Mouse (Mus musculus) hindbrain, embryonic 14.5 days (tissue): Measurements from ENCODE around the gene Mmp14. TPM values are rescaled to one million over a fixed set of nuclear protein-coding genes. Genes with fewer than 3 reads are reported as not detected.

Experiments
- ATAC-seq: fragments of 200-750 bp; cut with Nextera tagmentation; 2 replicates; pipeline ENCODE4 v1.8.0; 2017; ENCODE audit warnings: moderate number of reproducible peaks, mild to moderate bottlenecking, moderate TSS enrichment, moderate library complexity; ENCODE audit not compliant: low FRiP score
- DNase-seq: peaks from one replicate; pipeline ENCODE4 v3.0.0-alpha.2; 2015; ENCODE audit warnings: low spot score
- H3K27ac ChIP-seq: fragments of 300-500 bp; sonication (generic); 2 replicates; pipeline ENCODE4 v1.5.1; 2014; ENCODE audit warnings: mild to moderate bottlenecking, moderate library complexity
- H3K27me3 ChIP-seq: fragments of 300-500 bp; sonication (generic); 2 replicates; pipeline ENCODE4 v1.6.1; 2014; ENCODE audit warnings: mild to moderate bottlenecking, low read length, mixed read lengths; ENCODE audit not compliant: control insufficient read depth, insufficient read depth
- H3K36me3 ChIP-seq: fragments of 300-500 bp; sonication (generic); replicated peaks from 2 replicates; pipeline ENCODE4 v1.6.1; 2014; ENCODE audit not compliant: control insufficient read depth, insufficient read depth
- H3K4me1 ChIP-seq: fragments of 300-500 bp; sonication (generic); replicated peaks from 2 replicates; pipeline ENCODE4 v1.6.1; 2014; ENCODE audit warnings: antibody characterized with exemption, low read length, mixed read lengths; ENCODE audit not compliant: control insufficient read depth, insufficient read depth
- H3K4me2 ChIP-seq: fragments of 300-500 bp; sonication (generic); replicated peaks from 2 replicates; pipeline ENCODE4 v1.6.1; 2014; ENCODE audit warnings: mild to moderate bottlenecking, moderate library complexity
- H3K4me3 ChIP-seq: fragments of 300-500 bp; sonication (generic); replicated peaks from 2 replicates; pipeline ENCODE4 v1.5.1; 2014; ENCODE audit warnings: mild to moderate bottlenecking, low read length
- H3K9ac ChIP-seq: fragments of 300-500 bp; sonication (generic); 2 replicates; pipeline ENCODE4 v1.6.1; 2014
- H3K9me3 ChIP-seq: fragments of 300-500 bp; sonication (generic); 2 replicates; pipeline ENCODE4 v1.6.1; 2016; ENCODE audit warnings: low read length; ENCODE audit not compliant: control insufficient read depth
- WGBS: fragments of 180-500 bp; shearing (Covaris S2); extraction: QIAGEN DNeasy Blood & Tissue Kit; methylation state at CpG from one replicate; pipeline ENCODE4 v1.1.7; 2014; 5-methylcytosine and 5-hydroxymethylcytosine counted together
- polyA plus RNA-seq: library from polyadenylated mRNA; unstranded; fragments of >200 nt; fragmentation: Nextera tagmentation; extraction: Ambion mirVana; gene quantifications from 2 replicates; pipeline ENCODE4 v1.2.1, GENCODE M21; 2014

Mmp14 gene
- polyA plus RNA-seq, 1 experiment from 2014 or later = 43.6 TPM

GRCm38 (mm10) chr14:54441365-54441764 lies 10.0 kb downstream of the Mmp14 start:
- Histone ChIP-seq H3K9ac (no peak overlapping the region), H3K4me3 (no peak overlapping the region), H3K36me3 (0 out of 2 replicates have a peak, but pooled peaks cover 7% of the 10 kb centered on the region), H3K9me3 (no peaks in the 10 kb centered on the region), H3K27me3 (0 out of 2 replicates have a peak, but pooled peaks cover 3% of the 10 kb centered on the region), H3K4me2 (no peak overlapping the region), H3K4me1 (no peaks in the 10 kb centered on the region), H3K27ac (no peak overlapping the region)
- ATAC-seq = no peak
- DNase-seq = no peak
- WGBS = 84% methylated on average over 4 of the region's 4 CpGs

- Histone ChIP-seq H3K27ac (no peak overlapping the region), H3K36me3 (0 out of 2 replicates have a peak, but pooled peaks cover 7% of the 10 kb centered on the region), H3K9me3 (no peaks in the 10 kb centered on the region), H3K4me1 (no peaks in the 10 kb centered on the region), H3K4me3 (no peak overlapping the region), H3K4me2 (no peak overlapping the region), H3K27me3 (0 out of 2 replicates have a peak, but pooled peaks cover 3% of the 10 kb centered on the region), H3K9ac (no peak overlapping the region)
- no peak for DNase-seq
- 86% methylated on average over 3 of the region's 3 CpGs for WGBS
- ATAC-seq = no peak
Observed at GRCm38 (mm10) chr14:54442548-54442947, 11.1 kb downstream of the Mmp14 start.

GRCm38 (mm10) chr14:54443196-54443595 lies 11.8 kb downstream of the Mmp14 start:
- no peak overlapping the region for H3K4me3 ChIP-seq
- no peak overlapping the region for H3K27ac ChIP-seq
- H3K4me1 ChIP-seq = no peaks in the 10 kb centered on the region
- 21% methylated on average over 3 of the region's 3 CpGs for WGBS
- H3K9ac ChIP-seq = no peak overlapping the region
- 0 out of 2 replicates have a peak, but pooled peaks cover 7% of the 10 kb centered on the region for H3K36me3 ChIP-seq
- ATAC-seq = 0 out of 2 replicates have a peak, but pooled peaks have one; percentile 9
- no peak for DNase-seq
- H3K9me3 ChIP-seq = no peaks in the 10 kb centered on the region
- H3K4me2 ChIP-seq = no peak overlapping the region
- 0 out of 2 replicates have a peak, but pooled peaks cover 3% of the 10 kb centered on the region for H3K27me3 ChIP-seq

DNA sequence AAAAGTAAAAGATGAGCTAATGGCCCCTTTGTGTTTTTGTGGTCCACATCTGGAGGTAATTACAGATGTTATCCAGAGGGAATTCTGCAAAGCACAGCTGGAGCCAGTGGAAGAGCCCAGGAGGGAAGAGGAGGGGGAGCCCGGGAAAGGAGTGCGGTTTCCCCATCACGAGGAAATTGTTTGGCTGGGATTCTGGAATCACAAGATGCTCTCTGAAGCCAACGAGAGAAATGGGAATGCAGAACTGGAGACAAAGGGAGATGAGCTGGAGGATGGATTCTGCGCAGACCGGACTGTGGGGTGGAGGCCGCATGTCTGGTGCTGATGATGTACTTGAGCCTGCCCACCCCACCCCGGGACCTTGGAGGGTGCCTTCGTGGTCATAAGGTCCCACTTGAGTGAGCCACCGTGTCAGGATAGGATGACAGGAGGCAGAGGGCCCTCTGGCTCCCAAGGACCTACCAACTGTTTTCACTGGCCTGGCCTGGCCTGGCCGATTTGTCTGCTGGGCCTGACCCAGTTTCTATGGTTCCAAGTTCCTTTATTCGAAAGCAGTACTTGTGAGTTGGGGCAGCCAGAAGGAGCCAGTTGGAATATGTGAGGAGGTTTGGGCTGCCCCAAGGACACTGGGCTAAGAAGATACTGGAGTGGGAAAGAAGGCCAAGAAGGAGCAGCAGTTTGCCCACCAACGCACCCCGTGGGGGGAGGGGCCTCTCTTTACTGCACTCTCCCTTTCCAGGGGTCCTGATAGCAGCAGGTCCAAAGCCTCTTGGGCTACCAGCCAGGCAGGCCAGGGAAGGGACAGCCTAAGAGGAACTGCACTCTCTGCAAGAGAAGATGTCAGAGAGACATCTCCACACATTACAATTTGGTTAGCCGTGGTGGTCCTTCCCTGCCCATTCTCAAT lies 12.6 kb downstream of the Mmp14 start:
- H3K4me2 ChIP-seq = no peak overlapping the region
- 0 out of 2 replicates have a peak, but pooled peaks cover 7% of the 10 kb centered on the region for H3K36me3 ChIP-seq
- H3K4me1 ChIP-seq = no peaks in the 10 kb centered on the region
- no peak for DNase-seq
- 0 out of 2 replicates have a peak, but pooled peaks cover 3% of the 10 kb centered on the region for H3K27me3 ChIP-seq
- no peaks in the 10 kb centered on the region for H3K9me3 ChIP-seq
- 70% methylated on average over 15 of the region's 15 CpGs for WGBS
- H3K4me3 ChIP-seq = no peak overlapping the region
- H3K9ac ChIP-seq = no peak overlapping the region
- ATAC-seq = no peak
- no peak overlapping the region for H3K27ac ChIP-seq

DNA sequence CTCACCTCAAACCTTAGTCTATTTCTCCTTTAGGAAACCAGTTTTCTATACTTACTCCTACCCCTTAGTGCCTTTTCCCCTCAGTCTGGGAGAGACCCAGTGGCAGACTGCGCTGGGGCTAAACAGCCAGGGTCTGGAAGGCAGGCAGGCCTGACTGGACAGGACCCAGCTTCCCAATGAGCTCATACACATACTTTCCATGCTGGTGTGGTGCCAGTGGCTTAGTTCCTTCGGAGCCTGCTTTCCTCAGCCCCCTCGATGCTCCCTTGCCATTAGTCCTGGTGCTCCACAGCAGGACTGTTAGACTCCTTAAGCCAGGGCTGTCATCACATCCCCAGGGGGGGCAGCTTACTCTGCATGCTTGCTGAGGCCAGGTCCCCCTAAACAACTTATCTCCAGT lies 14.1 kb downstream of the Mmp14 start:
- DNase-seq = no peak
- no peaks in the 10 kb centered on the region for H3K4me1 ChIP-seq
- no peaks in the 10 kb centered on the region for H3K36me3 ChIP-seq
- WGBS = 68% methylated on average over 3 of the region's 3 CpGs
- ATAC-seq = no peak
- no peak overlapping the region for H3K4me3 ChIP-seq
- no peak overlapping the region for H3K9ac ChIP-seq
- no peak overlapping the region for H3K27ac ChIP-seq
- H3K4me2 ChIP-seq = no peak overlapping the region
- no peaks in the 10 kb centered on the region for H3K9me3 ChIP-seq
- H3K27me3 ChIP-seq = 0 out of 2 replicates have a peak, but pooled peaks cover 3% of the 10 kb centered on the region

GRCm38 (mm10) chr14:54453566-54453965 lies 22.2 kb downstream of the Mmp14 start:
- H3K9me3 ChIP-seq = no peaks in the 10 kb centered on the region
- WGBS = 86% methylated on average over 9 of the region's 9 CpGs
- no peaks in the 10 kb centered on the region for H3K4me1 ChIP-seq
- no peak overlapping the region for H3K9ac ChIP-seq
- H3K4me3 ChIP-seq = no peak overlapping the region
- DNase-seq = no peak
- H3K27ac ChIP-seq = no peak overlapping the region
- H3K4me2 ChIP-seq = no peak overlapping the region
- no peaks in the 10 kb centered on the region for H3K27me3 ChIP-seq
- no peaks in the 10 kb centered on the region for H3K36me3 ChIP-seq
- ATAC-seq = no peak

DNA sequence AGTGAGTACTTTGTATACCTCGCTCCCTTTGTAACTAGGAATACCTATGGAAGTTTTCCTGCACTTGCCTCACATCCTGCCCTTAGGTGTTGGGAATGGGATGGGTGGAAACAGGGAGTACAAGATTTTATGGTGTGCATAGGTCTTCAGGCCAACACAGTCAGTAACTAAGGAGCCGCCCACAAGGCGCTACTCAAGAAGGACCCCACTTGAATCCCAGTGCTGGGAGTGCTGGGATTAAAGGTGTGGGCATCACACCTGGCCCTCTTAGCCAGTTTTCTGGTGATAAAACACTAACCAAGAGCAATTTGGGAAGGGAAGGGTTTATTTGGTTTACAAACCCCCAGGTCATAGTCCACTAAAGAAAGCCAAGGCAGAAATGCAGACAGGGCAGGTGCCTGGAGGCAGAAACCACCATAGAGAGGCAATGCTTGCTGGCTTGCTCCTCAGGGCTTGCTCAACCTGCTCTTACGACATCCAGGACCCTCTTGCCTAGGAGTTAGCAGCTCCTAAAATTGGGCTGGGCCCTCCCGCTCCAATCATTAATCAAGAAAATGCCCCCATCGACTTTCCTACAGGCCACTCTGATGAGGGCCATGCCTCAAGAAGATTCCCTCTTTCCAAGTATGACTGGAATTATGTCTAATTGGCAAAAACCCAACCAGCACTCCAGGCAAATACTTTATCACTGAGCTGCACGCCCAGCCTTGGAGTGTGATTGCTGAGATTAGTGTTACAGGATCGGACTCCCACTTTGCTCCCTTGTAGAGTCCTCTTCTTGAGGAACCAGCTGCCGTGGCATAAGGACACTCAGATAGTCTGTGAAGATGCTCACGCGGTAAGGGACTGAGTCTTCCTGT lies 23.5 kb downstream of the Mmp14 start:
- H3K4me1 ChIP-seq = no peaks in the 10 kb centered on the region
- H3K27me3 ChIP-seq = no peaks in the 10 kb centered on the region
- no peak for ATAC-seq
- H3K4me2 ChIP-seq = no peak overlapping the region
- no peak overlapping the region for H3K9ac ChIP-seq
- no peaks in the 10 kb centered on the region for H3K9me3 ChIP-seq
- DNase-seq = no peak
- no peak overlapping the region for H3K27ac ChIP-seq
- WGBS = 88% methylated on average over 11 of the region's 11 CpGs
- no peak overlapping the region for H3K4me3 ChIP-seq
- no peaks in the 10 kb centered on the region for H3K36me3 ChIP-seq

GRCm38 (mm10) chr14:54457907-54458569 lies 26.6 kb downstream of the Mmp14 start:
- Histone ChIP-seq H3K4me3 (no peak overlapping the region), H3K36me3 (no peaks in the 10 kb centered on the region), H3K9me3 (no peaks in the 10 kb centered on the region), H3K9ac (no peak overlapping the region), H3K4me2 (no peak overlapping the region), H3K27me3 (no peaks in the 10 kb centered on the region), H3K27ac (no peak overlapping the region), H3K4me1 (no peaks in the 10 kb centered on the region)
- DNase-seq (no peak), ATAC-seq (no peak)
- 91% methylated on average over 14 of the region's 14 CpGs for WGBS
